Mouse (Mus musculus) right cerebral cortex, adult 18-20 months (tissue): ENCODE results near the gene Stradb.

Source experiments
- DNase-seq: peaks from one replicate; pipeline ENCODE4 v3.0.0; 2022; ENCODE audit warnings: mixed read lengths

Stradb gene

DNA sequence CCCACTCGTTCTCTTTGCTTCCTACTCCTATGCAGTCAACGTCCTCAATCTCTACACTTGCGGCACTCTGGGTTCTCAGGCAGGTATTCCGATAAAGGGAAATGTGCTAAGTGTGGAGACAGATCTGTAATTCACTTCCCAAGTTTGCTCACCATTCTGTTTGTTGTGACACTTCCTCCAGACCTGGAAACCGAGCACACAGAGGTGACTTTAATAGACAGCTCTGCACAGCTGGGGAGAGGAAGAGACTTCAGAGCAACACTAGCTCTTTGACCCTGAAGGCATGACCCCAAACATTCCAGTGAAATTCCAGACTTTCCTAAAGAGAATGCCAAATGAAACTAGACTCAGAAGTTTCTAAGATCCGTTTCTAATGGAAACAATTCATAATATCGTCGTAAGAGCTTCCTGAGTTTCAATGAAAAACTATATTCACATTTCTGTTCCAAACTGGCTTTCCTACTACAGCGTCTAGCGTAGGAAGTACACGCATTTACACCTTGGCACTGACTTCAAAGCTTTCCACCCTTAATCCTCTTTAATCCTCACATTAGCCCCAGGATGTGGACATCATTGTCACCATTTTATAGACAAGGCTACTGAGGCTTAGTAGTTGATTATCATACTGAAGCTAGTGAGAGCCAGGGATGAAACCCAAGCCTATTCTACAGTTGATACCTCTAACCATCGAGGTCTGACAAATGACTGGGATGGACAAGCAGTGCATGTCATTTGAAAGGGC is 12.0 kb upstream of the Stradb start:
- peak; percentile 13 for DNase-seq

DNA sequence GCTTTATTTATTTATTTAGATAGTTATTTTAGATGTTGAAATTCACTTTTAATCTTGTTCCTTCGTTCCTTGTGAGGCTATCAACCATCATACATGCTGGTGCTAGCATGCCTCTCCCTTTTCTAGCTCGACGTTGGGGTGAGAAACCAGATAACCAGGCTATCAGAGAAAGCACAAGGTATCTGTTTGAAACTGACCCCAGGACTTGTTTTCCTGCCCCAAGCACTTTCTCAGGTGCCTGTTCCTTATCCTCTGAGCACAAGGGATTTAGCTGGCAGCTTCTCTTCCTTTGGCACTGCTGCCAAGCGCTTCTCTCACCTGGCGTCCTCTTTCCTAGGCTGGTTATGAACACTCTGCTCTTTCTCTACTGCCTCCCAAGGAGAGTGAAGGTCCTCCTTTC is 10.9 kb upstream of the Stradb start:
- no peak for DNase-seq

DNA sequence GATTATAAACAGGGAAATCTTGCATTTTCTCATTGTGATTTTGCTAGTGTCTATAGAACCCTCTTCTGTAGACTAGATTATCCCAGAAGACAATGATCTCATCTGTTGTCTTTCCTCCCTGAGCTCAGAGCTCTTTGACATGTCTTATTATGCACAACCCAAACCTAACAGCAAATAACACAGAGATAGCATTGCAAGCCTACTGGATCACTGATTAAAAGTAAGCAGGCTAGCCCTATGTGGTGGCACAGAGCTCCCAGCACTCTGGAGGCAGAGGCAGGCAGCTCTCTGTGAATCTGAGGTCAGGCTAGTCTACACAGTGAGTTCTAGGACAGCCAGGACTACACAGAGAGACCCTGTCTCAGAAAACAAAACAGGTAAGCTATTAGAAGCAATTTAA is 10.5 kb upstream of the Stradb start:
- no peak for DNase-seq

DNA sequence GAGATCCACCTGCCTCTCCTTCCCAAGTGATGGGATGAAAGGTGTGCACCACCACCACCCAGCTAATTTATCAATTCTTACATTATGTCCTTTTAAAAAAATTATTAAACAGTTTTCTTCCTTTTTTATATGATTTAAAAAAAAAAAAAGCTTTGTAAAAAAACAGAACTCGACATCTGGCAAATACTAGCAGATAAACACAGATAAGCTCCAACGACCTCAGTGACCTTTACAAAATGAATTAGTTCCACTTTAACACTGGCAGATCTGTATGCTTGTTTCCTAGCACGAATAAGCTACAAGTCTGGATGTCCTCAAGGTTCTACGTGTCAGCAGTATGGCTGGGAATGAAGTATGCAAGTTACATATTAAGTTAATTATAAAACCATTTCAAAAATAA is 5.8 kb upstream of the Stradb start:
- DNase-seq: no peak

DNA sequence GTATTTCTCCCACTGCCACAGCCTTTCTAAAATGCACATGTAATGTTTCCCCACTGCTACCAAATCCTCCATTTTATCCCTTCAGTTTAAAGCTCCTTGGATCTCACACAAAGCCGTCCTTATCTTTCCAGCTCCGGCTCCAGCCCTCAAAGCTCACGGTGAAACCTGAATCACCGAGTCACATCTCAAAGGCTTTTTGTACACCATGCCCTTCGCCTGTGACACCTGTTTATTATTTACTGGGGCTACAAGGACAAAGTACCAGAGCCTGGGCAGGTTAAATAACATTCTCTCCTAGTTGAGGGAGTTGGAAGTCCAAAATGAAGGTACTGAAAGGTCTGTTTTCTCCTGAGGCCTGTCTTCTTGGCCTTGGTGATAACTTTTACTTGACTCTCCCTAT is 3.3 kb upstream of the Stradb start:
- no peak for DNase-seq

DNA sequence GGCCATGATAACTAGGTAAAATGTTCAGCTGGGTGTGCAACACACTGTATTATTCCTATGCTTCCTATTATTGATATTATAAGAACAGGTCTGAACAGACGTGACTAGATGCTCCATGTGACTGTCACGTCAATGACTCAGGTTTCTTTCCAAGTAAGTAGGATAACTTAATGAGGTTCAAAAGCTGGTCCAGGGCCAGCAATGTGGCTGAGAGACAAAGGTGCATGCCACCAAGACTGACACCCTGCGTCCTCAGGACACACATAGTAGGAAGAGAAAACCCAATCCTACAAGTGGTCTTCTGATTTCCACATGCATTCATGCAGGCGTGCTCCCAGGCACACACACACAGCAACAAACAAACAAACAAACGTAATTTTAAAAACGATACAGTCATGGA is 2.2 kb upstream of the Stradb start:
- no peak for DNase-seq

DNA sequence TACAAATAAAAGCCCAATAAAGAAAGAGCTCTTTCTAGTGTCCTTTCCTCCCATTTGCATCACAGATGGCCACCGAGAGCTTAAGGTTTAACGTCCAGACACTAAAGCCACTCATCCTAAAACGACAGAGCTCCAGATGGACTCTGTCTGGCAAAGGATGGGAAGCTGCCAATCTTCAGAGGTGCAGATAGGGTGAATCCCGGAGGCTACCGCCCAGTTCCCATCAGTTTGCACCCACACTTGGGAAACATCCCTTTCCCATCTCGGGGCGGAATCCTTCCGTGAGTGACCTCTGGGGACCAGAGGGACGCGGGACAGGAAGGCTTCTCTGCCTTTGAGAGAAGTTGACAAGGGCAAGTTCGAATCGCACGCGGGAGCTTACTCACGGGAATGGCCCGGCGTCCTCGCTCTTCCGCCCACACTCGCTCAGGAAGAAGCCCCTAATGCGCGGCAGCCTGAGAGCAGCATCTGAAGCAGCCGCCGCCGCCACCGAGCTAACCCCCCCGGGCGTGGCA is 414 bp upstream of the Stradb start:
- no peak for DNase-seq

DNA sequence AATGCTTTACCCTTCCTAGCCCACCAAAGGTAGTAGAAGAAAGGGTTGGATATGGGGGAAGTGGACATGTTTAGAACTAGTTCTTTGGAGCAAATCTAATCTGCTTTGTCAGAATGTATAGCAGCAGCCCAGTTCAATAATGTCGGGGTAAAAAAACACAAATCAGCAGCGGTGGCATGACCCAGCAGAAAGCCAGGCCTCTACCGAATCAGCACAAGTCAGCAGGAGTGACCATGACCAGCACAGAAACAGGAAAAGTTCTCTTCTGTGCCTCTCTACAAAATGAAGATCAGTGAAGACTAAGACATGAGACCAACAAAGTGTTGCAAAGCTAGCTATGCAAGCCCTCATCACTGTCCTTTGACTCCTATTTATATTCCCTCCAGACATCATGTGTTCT is 9.0 kb downstream of the Stradb start:
- DNase-seq: no peak

DNA sequence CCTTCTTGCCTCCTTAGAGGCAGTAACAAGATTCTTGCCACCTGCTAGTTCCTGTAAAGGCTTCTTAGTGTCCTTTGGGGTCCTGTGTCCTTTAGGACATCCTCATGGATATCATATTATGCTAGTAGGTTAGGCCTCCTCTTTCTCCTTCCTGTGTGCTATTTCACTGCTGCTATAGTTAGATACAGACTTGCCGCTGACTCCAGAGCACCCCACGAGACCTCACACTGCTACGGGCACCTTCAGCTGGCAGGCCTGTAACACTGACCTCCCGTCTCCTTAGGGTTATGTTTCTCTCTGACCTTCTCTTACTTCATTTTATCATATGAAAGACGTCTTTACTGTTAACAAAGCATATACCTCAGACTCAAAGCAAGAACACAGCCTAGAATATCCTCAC is 11.3 kb downstream of the Stradb start:
- no peak for DNase-seq

DNA sequence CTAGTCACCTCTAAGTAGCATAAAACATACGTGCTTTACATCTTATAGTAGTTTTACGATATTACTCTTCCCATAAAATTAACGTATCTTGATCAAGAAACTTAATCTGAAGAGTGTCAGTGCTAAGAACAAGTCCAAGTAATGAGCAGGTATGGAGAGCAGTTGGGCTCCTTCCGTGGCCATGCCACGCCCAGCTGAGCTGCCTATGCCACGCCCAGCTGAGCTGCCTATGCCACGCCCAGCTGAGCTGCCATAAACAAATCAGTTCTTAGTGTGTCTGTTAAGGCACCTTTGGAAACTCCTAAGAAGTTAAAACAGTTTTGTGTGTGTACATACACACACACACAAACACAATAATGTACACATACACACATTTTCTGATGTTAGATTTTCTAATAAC is 19.8 kb downstream of the Stradb start:
- DNase-seq: no peak

DNA sequence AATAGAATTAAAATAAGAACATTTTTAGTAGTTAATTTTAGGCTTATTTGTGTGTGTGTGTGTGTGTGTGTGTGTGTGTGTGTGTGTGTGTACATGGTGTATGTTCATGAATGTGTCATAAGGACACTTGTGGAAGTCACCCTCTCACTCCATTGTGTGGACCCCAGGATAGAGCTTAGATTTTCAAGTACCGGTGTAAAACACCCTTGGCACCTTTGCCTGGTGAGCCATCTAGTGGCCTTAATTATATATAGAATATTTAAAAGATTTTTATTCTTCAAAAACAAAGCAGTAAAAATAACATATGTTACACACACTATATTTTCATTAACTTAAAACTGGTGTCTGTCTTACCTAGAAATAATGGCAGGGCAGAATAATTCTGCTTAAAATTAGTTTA is 20.4 kb downstream of the Stradb start:
- no peak for DNase-seq

DNA sequence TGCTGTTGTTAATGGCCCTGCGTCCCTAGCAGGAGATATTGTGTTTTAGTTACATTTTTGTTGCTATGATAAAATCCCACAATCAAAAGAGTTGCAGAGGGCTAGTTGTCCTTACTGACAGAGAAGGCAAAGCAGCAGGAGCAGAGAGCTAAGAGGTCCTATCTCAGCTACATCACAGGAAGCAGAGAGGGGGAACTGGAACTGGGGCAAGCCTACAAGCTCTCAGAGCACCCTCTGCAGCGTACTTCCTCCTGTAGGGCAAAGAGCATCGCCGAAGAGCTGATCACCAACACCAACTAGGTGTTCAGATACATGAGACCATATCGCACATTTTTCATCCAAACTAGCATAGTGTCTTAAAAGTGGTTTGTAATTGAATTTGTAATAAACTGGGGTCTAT is 22.0 kb downstream of the Stradb start:
- no peak for DNase-seq

DNA sequence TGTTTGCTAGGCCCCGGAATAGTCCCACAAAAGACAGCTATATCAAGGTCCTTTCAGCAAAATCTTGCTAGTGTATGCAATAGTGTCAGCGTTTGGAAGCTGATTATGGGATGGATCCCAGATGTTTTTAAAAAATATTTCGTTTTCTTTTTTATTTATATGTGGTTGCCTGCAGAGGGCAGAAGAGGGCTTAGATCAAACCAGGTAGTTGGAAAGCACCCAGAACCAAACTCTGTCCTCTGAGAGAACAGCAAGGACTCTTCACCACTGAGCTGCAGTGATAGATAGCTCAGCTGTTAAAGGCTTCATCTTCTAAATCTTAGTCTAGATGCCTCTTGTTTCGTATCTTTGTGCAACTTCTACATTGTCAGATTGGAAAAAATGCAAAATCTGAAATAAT is 35.9 kb downstream of the Stradb start:
- DNase-seq: no peak

DNA sequence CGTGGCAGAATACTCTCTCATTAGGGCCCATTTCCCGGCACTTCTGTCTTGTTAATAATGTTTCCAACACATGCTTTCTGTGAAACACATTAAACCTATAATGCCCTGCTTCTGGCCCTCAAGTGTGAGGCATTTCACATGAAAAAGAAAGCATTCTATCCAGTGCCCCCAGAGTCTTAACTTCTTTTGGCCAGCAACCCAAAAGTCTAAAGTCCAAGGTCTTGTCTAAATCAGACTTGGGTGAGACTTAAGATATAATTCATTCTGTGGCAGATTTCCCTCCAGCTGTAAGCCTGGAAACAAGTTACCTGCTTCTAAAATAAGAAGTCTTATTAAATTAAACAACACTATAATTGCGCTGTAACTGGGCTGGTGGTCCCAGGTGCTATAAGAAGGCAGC is 48.2 kb downstream of the Stradb start:
- no peak for DNase-seq

DNA sequence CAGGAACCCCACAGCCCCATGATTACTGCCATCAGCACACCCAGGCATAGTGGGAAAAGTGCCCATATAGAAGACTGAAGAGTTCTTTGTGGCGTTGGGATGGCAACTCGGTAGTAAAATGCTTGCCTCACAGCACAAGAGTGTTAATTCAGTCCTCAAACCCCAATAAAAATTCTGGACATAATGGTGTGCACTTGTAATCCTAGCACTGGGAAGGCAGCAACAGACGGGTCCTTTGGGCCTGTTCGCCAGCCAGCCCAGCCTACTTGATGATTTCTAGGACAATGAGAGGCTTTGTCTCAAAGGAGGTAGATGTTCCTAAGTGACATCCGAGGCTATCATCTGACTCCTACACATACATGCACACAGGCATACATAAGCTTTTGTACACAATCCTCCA is 64.4 kb downstream of the Stradb start:
- no peak for DNase-seq
